Mouse (Mus musculus) ES-E14 (cell line): Measurements from ENCODE around the gene Radil. TPM values are rescaled to one million over a fixed set of nuclear protein-coding genes. Genes with fewer than 3 reads are reported as not detected.

Source experiments
- DNase-seq: peaks from one replicate; pipeline ENCODE4 v3.0.0-alpha.2; 2013; ENCODE audit warnings: low read depth, low spot score
- H3K27ac ChIP-seq: 2 replicates; pipeline ENCODE4 v1.5.1; 2012; ENCODE audit warnings: low read depth, mild to moderate bottlenecking, low read length, moderate library complexity, mixed read lengths; ENCODE audit not compliant: poor library complexity, insufficient read depth, severe bottlenecking
- H3K36me3 ChIP-seq: 2 replicates; pipeline ENCODE4 v1.6.1; 2012; ENCODE audit warnings: mild to moderate bottlenecking, low read length, moderate library complexity, mixed read lengths; ENCODE audit not compliant: control insufficient read depth, poor library complexity, insufficient read depth, severe bottlenecking
- H3K4me1 ChIP-seq, 2 experiments: fragments of 150-350 bp in 1 of 2; sonication (generic) in 1 of 2; 2 replicates each; pipeline ENCODE4 v1.6.1; 2012; ENCODE audit warnings: low read length in 2 of 2, mild to moderate bottlenecking in 1 of 2, mixed read lengths in 1 of 2; ENCODE audit not compliant: control insufficient read depth in 2 of 2, insufficient read depth in 2 of 2, poor library complexity in 1 of 2
- H3K4me3 ChIP-seq, 2 experiments: fragments of 150-350 bp in 1 of 2; sonication (generic) in 1 of 2; 2 replicates each; pipeline ENCODE4 v1.5.1; 2012; ENCODE audit warnings: low read length in 2 of 2, low read depth in 1 of 2, mild to moderate bottlenecking in 1 of 2, mixed read lengths in 1 of 2; ENCODE audit not compliant: insufficient read depth in 1 of 2, poor library complexity in 1 of 2, severe bottlenecking in 1 of 2
- H3K9ac ChIP-seq: 2 replicates; pipeline ENCODE4 v1.6.1; 2012; ENCODE audit warnings: low read depth, mild to moderate bottlenecking, low read length, mixed read lengths; ENCODE audit not compliant: poor library complexity, insufficient read depth, severe bottlenecking
- H3K9me3 ChIP-seq: fragments of 150-350 bp; sonication (generic); 2 replicates; pipeline ENCODE4 v1.6.1; 2012; ENCODE audit warnings: low read depth, mild to moderate bottlenecking, low read length; ENCODE audit not compliant: control insufficient read depth, insufficient read depth
- CHD2 ChIP-seq: IDR thresholded peaks from 2 replicates; pipeline ENCODE4 v1.6.1; 2014; ENCODE audit warnings: mild to moderate bottlenecking, low read depth, low read length, inconsistent platforms
- HCFC1 ChIP-seq: IDR thresholded peaks from 2 replicates; pipeline ENCODE4 v1.6.1; 2012; ENCODE audit warnings: low read length, inconsistent platforms, borderline replicate concordance; ENCODE audit not compliant: insufficient read depth
- MAFK ChIP-seq: IDR thresholded peaks from 2 replicates; pipeline ENCODE4 v1.6.1; 2014; ENCODE audit warnings: mild to moderate bottlenecking, low read depth, low read length, inconsistent platforms; ENCODE audit not compliant: insufficient read depth
- ZC3H11A ChIP-seq: IDR thresholded peaks from 2 replicates; pipeline ENCODE4 v1.6.1; 2012; ENCODE audit warnings: low read depth, mild to moderate bottlenecking, inconsistent platforms, low read length, borderline replicate concordance
- ZNF384 ChIP-seq: IDR thresholded peaks from 2 replicates; pipeline ENCODE4 v1.6.1; 2012; ENCODE audit warnings: low read depth, low read length, inconsistent platforms
- in situ Hi-C, 2 experiments: fragments of 600-800 bp; cut with MboI; formaldehyde crosslinking; loops; one replicate each; pipeline ENCODE4 v1.15.1; 2025; ENCODE audit warnings: low sequenced_read_pairs in 2 of 2, inconsistent platforms in 1 of 2; ENCODE audit not compliant: unreplicated experiment in 2 of 2
- total RNA-seq: library from RNA; depleted of rRNA; stranded (reverse); fragments of 300-350 nt; gene quantifications from 2 replicates; pipeline ENCODE4 v1.2.3, GENCODE M21; 2012

The Radil gene
- total RNA-seq, 1 experiment, result 6.2 TPM

- no peak overlapping the region for H3K4me3 ChIP-seq
- no peak overlapping the region for H3K27ac ChIP-seq
- H3K36me3 ChIP-seq, result peaks cover 2% of the 10 kb centered on the region; the same call in 1 of the 2 replicates
- in situ Hi-C loops, result no loop called here
- DNase-seq, result no peak
- TF ChIP-seq ZNF384, result no peak
- no peak for TF ChIP-seq ZC3H11A
- no peak for TF ChIP-seq MAFK
- no peak for TF ChIP-seq HCFC1
- TF ChIP-seq CHD2, result no peak
- no peaks in the 10 kb centered on the region for H3K9me3 ChIP-seq
- H3K4me1 ChIP-seq, result no peaks in the 10 kb centered on the region; a peak in 1 of 4 replicates
- H3K9ac ChIP-seq, result no peak overlapping the region
Measured at GRCm38 (mm10) chr5:142537286-142537685, 13.6 kb downstream of the Radil start.

- in situ Hi-C loops, result no loop called here
- H3K9me3 ChIP-seq, result no peaks in the 10 kb centered on the region
- H3K27ac ChIP-seq, result no peak overlapping the region
- DNase-seq, result no peak
- no peak overlapping the region for H3K9ac ChIP-seq
- no peaks in the 10 kb centered on the region; a peak in 1 of 4 replicates for H3K4me1 ChIP-seq
- TF ChIP-seq ZNF384, result no peak
- no peak for TF ChIP-seq ZC3H11A
- no peak for TF ChIP-seq MAFK
- no peak for TF ChIP-seq HCFC1
- TF ChIP-seq CHD2, result no peak
- peaks cover 2% of the 10 kb centered on the region; the same call in 1 of the 2 replicates for H3K36me3 ChIP-seq
- no peak overlapping the region for H3K4me3 ChIP-seq
Measured at GRCm38 (mm10) chr5:142535388-142535787, 15.5 kb downstream of the Radil start.

- in situ Hi-C loops, result no loop called here
- TF ChIP-seq CHD2 (peak; percentile 89), HCFC1 (no peak)
- 0 out of 2 replicates have a peak, but pooled peaks cover 3% of the 10 kb centered on the region for H3K36me3 ChIP-seq
- peak within 1 kb of the TSS; percentile 70 for H3K9ac ChIP-seq
- H3K27ac ChIP-seq, result no peak within 1 kb of the TSS
- H3K9me3 ChIP-seq, result no peaks in the 10 kb centered on the region
- no peak for DNase-seq
- peak within 1 kb of the TSS; percentile 30 to 55; a peak in 3 of 4 replicates for H3K4me3 ChIP-seq
- peaks cover 0 to 3% of the 10 kb centered on the region in 2 experiments; a peak in 1 of 4 replicates for H3K4me1 ChIP-seq
Measured at GRCm38 (mm10) chr5:142529915-142530314, 21.0 kb downstream of the Radil start, which contains the start of gene Papolb. TSS of gene Papolb (minus strand) at chr5:142530076.

- Histone ChIP-seq H3K4me3 (no peak overlapping the region), H3K27ac (no peak overlapping the region), H3K9me3 (no peaks in the 10 kb centered on the region), H3K36me3 (peaks cover 3% of the 10 kb centered on the region; the same call in 1 of the 2 replicates), H3K4me1 (no peaks in the 10 kb centered on the region), H3K9ac (no peak overlapping the region)
- in situ Hi-C loops, result no loop called here
- no peak for DNase-seq
- TF ChIP-seq ZC3H11A, result no peak
Measured at GRCm38 (mm10) chr5:142524711-142525464, 26.0 kb downstream of the Radil start.
